Mouse (Mus musculus) induced T-regulatory cell, adult 2 months (primary cell): ENCODE data around the gene Olfr48.

Experiments
- DNase-seq: peaks from one replicate; pipeline ENCODE4 v3.0.0-alpha.2; 2012; ENCODE audit warnings: low read depth

Olfr48 gene

GRCm38 (mm10) chr2:89848105-89848504 lies at the start of gene Olfr48:
Olfr48 (minus strand) TSS chr2:89848205.
- no peak for DNase-seq

GRCm38 (mm10) chr2:89878137-89878536 lies 30.1 kb upstream of the Olfr48 start, which contains the start of gene Olfr1257:
Olfr1257 (plus strand) TSS chr2:89878437.
- no peak for DNase-seq

GRCm38 (mm10) chr2:89849230-89849629 lies 1.2 kb upstream of the Olfr48 start:
- no peak for DNase-seq

- no peak for DNase-seq
These were observed 6.5 kb downstream of the Olfr48 start, which contains the start of gene Olfr1256 for GRCm38 (mm10) chr2:89841455-89841854. Olfr1256 (minus strand) TSS chr2:89841555.

- DNase-seq = no peak
These were observed 27.8 kb downstream of the Olfr48 start for GRCm38 (mm10) chr2:89820216-89820615.

DNA sequence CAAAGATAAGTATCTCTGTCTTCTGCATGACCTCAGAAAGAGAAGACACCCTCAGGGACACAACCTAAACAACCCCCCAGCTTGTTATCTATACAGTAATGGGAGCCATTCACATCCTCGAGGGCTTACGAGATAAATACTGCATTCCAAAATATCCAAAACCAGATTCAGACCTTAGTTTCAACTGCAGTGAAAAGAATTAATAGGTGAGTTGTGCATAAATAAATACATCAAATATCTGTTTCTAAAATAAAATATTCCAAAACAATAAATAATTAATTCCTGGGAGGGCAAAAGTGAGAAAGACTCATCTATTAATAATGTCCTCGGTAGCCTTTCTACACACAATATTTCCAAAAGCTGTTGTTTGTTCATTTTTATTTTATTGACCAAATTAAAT lies 36.3 kb downstream of the Olfr48 start, which contains the start of gene Olfr1255:
Gene Olfr1255 (plus strand): TSS at position 301 of the 400 bp plus-strand sequence.
- no peak for DNase-seq

- no peak for DNase-seq
These were observed 37.3 kb downstream of the Olfr48 start for GRCm38 (mm10) chr2:89810751-89811150.

GRCm38 (mm10) chr2:89799583-89799982 lies 48.4 kb downstream of the Olfr48 start:
- DNase-seq = no peak

- DNase-seq = no peak
These were observed 54.5 kb downstream of the Olfr48 start, which contains the start of gene Olfr1254 for GRCm38 (mm10) chr2:89793519-89793918. Olfr1254 (minus strand) TSS chr2:89793619.
